23 mouse cellular contexts compared by ENCODE assay signal in genomic region chr2:172630333-172630732, GRCm38 (mm10).
"Had no signal": no experiment of that assay in that cellular context is flagged by ENCODE, and none has a peak within 500 bp of the region (broad histone marks: within the 10 kb centered on the region; RNA-seq: fewer than 3 reads in every experiment).

No protein-coding gene starts in this region.

- H3K4me3 ChIP-seq: kidney, embryonic 15.5 days; limb, embryonic 12.5 days; limb, embryonic 15.5 days; megakaryocyte, embryonic 14.5 days; neural tube, embryonic 12.5 days; neural tube, embryonic 15.5 days had no signal

- H3K4me2 ChIP-seq: kidney, embryonic 15.5 days; limb, embryonic 12.5 days; limb, embryonic 15.5 days; lung, embryonic 14.5 days; midbrain, embryonic 11.5 days; neural tube, embryonic 12.5 days; neural tube, embryonic 15.5 days had no signal

- H3K4me1 ChIP-seq: kidney, embryonic 15.5 days; megakaryocyte, embryonic 14.5 days; neural tube, embryonic 12.5 days; neural tube, embryonic 15.5 days had no signal

- H3K27ac ChIP-seq: kidney, embryonic 15.5 days; limb, embryonic 12.5 days; limb, embryonic 15.5 days; macrophage; neural tube, embryonic 12.5 days; neural tube, embryonic 15.5 days; stomach, postnatal 0 days had no signal

- H3K36me3 ChIP-seq: kidney, embryonic 15.5 days; limb, embryonic 12.5 days; limb, embryonic 15.5 days; neural tube, embryonic 12.5 days; neural tube, embryonic 15.5 days had no signal

- H3K9me3 ChIP-seq: kidney, embryonic 15.5 days; limb, embryonic 12.5 days; limb, embryonic 15.5 days; neural tube, embryonic 12.5 days; neural tube, embryonic 15.5 days had no signal

- H3K9ac ChIP-seq: kidney, embryonic 15.5 days; limb, embryonic 12.5 days; limb, embryonic 15.5 days; lung, embryonic 14.5 days; neural tube, embryonic 12.5 days; neural tube, embryonic 15.5 days had no signal

- DNase-seq: kidney, adult 11 months; kidney, adult 8-10 months; kidney, postnatal 10 days; kidney, postnatal 4 days; left cerebral cortex, postnatal 4 days; lung, embryonic 14.5 days; midbrain, embryonic 14.5 days; right cerebral cortex, adult 18-20 months; right cerebral cortex, postnatal 14 days; right cerebral cortex, postnatal 4 days; thymus, adult 2 months; thymus, postnatal 14 days; thymus, postnatal 4 days had no signal

- ATAC-seq: lung, postnatal 0 days had no signal

- H3K27me3 ChIP-seq: limb, embryonic 12.5 days; limb, embryonic 15.5 days; neural tube, embryonic 12.5 days had no signal
